Mouse (Mus musculus) thymus, adult 2 months (tissue): ENCODE measurements at regions not wholly inside any gene's neighbourhood (a gene's known extent, or its start where the extent isn't known, plus 50 kb on each side); places are given as distances from the start of the nearest gene placed in this dataset.

Experiments
- CTCF ChIP-seq: fragments of 200-500 bp; IDR thresholded peaks from 2 replicates; pipeline ENCODE4 v1.5.1; 2012; ENCODE audit warnings: mild to moderate bottlenecking, control low read depth, low read length, moderate library complexity, borderline replicate concordance; ENCODE audit not compliant: control insufficient read depth, poor library complexity, insufficient read depth; ENCODE audit errors: extremely low read depth
- POLR2A ChIP-seq: fragments of 200-500 bp; IDR thresholded peaks from 2 replicates; pipeline ENCODE4 v1.6.1; 2012; ENCODE audit warnings: mild to moderate bottlenecking, low read length, control low read depth, moderate library complexity; ENCODE audit not compliant: control insufficient read depth, poor library complexity, insufficient read depth; ENCODE audit errors: extremely low read depth

GRCm38 (mm10) chr10:120603167-120603566 lies 126.9 kb upstream of the Hmga2 start:
- no peak for TF ChIP-seq CTCF
- no peak for TF ChIP-seq POLR2A
